Mouse (Mus musculus): Measurements from ENCODE around the gene Ankrd50.

The Ankrd50 gene

GRCm38 (mm10) chr3:38484191-38485106, at the start of gene Ankrd50:
Gene Ankrd50 (minus strand): TSS chr3:38484844.
- DNase-seq (ENCODE audit: extremely low spot score), result peak; percentile 100

GRCm38 (mm10) chr3:38534245-38534644, 49.6 kb upstream of the Ankrd50 start:
- no peak for DNase-seq (ENCODE audit: extremely low spot score)

DNA sequence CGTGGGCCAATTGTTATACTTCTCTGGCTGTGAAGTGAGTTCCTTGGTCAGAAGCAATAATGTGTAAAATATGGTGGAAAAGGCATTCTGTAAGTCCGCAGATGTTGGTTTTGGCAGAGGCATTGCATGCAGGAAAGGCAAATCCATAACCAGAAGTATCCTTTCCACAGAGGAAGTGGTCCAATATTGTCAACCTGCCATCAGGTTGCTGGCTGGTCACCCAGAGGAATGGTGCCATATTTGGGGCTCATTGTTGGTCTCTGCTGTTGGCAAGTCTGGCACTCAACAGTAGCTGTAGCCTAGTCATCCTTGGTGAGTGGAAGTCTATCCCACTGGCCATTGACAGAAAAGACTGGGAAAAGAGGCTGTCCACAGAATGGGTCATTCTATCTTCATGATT, 35.8 kb upstream of the Ankrd50 start:
- DNase-seq (ENCODE audit: extremely low spot score), result no peak

- no peak for DNase-seq (ENCODE audit: extremely low spot score)
Observed at GRCm38 (mm10) chr3:38519971-38520370, 35.3 kb upstream of the Ankrd50 start.

DNA sequence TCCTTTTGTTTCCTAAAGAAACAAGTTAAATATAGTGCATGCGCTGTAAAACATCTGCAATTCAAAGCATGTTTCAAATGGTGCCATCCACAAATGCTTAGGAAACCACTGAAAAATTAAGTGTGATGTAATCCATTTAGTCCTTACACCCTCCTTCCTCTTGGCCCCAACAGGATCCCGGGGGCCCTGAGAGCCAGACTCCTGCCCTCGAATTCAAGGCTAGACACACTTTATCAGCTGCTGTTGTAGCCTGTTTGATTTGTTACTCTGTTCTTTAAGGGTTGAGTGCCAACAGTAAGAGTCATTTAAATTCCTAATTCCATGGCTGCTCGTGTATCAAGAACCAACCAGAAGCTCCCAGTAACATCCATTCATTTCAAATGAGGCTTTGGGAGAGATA, 19.0 kb upstream of the Ankrd50 start:
- DNase-seq (ENCODE audit: extremely low spot score), result no peak

- DNase-seq (ENCODE audit: extremely low spot score), result no peak
Observed at GRCm38 (mm10) chr3:38502156-38502555, 17.5 kb upstream of the Ankrd50 start.

GRCm38 (mm10) chr3:38501739-38502138, 17.1 kb upstream of the Ankrd50 start:
- no peak for DNase-seq (ENCODE audit: extremely low spot score)

DNA sequence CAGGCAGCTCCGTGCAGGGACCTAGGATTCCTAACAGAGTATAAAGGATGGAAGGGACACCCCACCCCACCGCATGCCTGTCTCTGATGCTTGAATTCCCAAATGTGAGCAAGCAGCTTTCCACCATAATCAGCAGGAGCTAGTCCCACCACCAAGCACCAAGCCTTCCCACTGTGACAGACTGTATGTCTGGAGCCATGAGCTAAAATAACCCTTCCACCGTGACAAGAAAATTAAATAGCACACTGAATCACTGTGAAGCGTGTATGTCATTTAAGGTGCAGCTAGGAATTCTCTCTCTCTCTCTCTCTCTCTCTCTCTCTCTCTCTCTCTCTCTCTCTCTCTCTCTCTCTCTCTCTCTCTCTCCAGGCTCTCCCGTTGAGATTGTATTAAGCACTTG, 16.7 kb upstream of the Ankrd50 start:
- no peak for DNase-seq (ENCODE audit: extremely low spot score)

GRCm38 (mm10) chr3:38498561-38498960, 13.9 kb upstream of the Ankrd50 start:
- DNase-seq (ENCODE audit: extremely low spot score), result no peak

GRCm38 (mm10) chr3:38496795-38497385, 12.2 kb upstream of the Ankrd50 start:
- no peak for DNase-seq (ENCODE audit: extremely low spot score)

DNA sequence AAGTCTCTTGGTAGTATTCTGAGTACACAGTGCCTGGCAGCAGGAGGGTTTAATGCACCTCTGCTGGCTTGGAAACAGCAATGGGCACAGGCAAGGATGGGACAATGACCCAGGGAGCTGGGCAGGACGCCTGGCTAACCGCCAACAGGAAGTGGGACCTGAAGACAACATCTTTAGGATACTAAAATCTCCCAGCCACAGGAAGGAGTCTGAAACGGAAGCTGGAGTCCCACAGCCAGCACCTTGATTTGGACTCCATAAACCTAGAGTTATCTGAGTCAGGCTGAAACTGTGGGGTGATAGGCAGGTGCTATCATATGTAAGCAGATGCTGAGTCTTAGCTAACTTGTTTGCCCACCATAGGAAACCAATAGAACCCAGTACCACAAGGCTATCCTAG, 7.1 kb upstream of the Ankrd50 start:
- no peak for DNase-seq (ENCODE audit: extremely low spot score)

- no peak for DNase-seq (ENCODE audit: extremely low spot score)
Observed at GRCm38 (mm10) chr3:38491236-38491635, 6.6 kb upstream of the Ankrd50 start.

- no peak for DNase-seq (ENCODE audit: extremely low spot score)
Observed at GRCm38 (mm10) chr3:38490720-38491119, 6.1 kb upstream of the Ankrd50 start.

DNA sequence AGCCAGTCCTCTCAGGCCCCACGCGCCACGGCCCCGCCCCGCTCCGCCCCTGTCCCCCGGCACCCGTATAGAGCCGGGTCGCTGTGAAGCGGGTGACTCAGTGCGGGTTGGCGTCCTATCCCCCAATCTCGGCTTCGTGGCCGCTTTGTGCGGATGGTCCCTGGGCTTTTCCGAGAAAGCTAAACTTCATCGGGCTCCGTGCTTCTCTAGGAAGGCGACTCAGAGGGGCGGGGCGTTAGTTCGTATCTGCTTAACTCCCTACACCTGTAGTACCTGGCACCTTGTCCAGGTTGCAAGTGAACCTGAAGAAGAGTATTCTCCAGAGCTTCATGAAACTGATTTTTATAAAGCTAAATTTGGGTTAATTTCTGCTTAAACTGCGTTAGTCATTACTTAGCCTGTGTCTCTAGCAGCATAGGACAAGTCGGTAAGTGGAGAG, 482 bp upstream of the Ankrd50 start:
- no peak for DNase-seq (ENCODE audit: extremely low spot score)

DNA sequence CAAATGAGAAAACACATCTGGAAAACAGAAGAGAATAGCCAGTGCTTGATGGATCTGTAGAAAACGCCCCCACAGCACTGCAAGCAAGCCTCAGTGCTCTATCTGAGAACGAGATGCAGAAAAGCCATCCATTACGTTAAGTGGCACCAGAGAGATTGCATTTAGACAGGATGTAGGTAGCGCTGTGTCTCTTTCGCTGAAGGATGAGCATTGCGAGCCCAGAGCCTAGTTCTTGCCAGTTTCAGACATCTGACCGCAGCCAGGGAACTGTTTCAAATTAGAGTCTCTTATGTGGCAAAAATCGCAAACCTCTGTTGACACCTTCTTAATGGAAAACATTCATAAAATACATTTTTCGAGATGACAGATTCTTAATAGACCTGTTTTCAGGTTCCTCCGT, 1.1 kb downstream of the Ankrd50 start:
- DNase-seq (ENCODE audit: extremely low spot score), result peak; percentile 28

GRCm38 (mm10) chr3:38482749-38483148, 1.9 kb downstream of the Ankrd50 start:
- peak; percentile 12 for DNase-seq (ENCODE audit: extremely low spot score)

- no peak for DNase-seq (ENCODE audit: extremely low spot score)
Observed at GRCm38 (mm10) chr3:38481106-38481505, 3.5 kb downstream of the Ankrd50 start.

GRCm38 (mm10) chr3:38477936-38478335, 6.7 kb downstream of the Ankrd50 start:
- no peak for DNase-seq (ENCODE audit: extremely low spot score)

DNA sequence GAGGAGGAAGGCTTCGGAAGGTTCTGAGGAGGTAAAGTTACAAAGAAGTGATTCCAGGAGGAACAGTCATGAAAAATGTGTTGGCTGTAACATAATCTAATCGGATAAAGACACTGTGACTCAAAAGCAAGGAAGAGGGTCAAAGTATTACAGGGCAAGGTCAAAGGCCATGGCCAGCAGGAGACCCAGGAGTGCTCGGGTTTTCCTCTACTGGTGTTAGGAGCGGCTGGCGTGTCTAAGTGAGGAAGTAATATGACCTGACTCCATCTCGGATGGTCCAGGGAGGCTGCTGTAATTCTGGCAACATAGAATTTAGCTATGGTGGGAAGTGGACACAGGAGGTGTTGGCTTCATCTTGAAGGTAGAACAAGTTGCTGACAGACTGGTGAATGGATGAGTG, 9.1 kb downstream of the Ankrd50 start:
- DNase-seq (ENCODE audit: extremely low spot score), result peak; percentile 32

GRCm38 (mm10) chr3:38473138-38473537, 11.5 kb downstream of the Ankrd50 start:
- DNase-seq (ENCODE audit: extremely low spot score), result no peak

GRCm38 (mm10) chr3:38471516-38471915, 13.1 kb downstream of the Ankrd50 start:
- no peak for DNase-seq (ENCODE audit: extremely low spot score)

GRCm38 (mm10) chr3:38468131-38468530, 16.5 kb downstream of the Ankrd50 start:
- DNase-seq (ENCODE audit: extremely low spot score), result no peak

DNA sequence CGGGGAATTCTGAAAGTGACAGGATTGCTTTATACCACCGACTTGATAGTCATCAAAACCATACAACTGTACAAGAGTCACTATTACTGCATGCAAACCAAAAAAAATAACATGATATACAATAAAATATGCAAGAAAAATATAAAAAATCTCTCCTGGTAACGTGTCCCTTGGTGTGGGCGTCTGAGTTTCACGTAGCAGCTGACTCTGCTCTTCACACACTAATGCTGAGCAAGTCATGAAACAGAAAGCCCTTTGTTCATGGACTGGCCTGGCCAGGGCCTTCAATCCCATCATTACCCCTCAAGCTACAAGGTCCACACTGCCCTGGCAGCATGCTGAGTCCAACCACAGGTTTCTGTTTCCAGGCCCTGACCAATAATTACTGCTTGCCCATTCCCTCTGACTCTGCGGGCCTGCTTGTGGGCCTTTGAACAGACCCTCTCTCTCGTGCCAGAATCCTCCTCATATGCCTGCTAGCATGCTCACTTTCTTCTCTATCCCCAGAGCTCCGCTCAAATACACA, 17.7 kb downstream of the Ankrd50 start:
- DNase-seq (ENCODE audit: extremely low spot score), result no peak

Data from embryo, embryonic 9.5 days (tissue).